Mouse (Mus musculus): ENCODE results near the gene Lars2.

GRCm38 (mm10) chr9:123507380-123507779 is 140.7 kb downstream of the Lars2 start:
- TF ChIP-seq POLR2A (IDR thresholded peaks at IDR 0.05; ENCODE audit: insufficient read depth, low read depth, low read length) = no peak
- no peak for TF ChIP-seq CTCF (IDR thresholded peaks at IDR 0.05; ENCODE audit: insufficient read depth, low read depth, low read length)

Data from olfactory bulb, adult 2 months (tissue).